Mouse (Mus musculus) ovary, postnatal 36 days (tissue): ENCODE data around the gene Gm3629.
A peak's percentile ranks its signal among the peaks of the same experiment; 100 is the strongest.
"Not testable (repeated sequence)": the region's sequence is repeated elsewhere in the genome, so short reads cannot be mapped to it uniquely, and the experiment has no call there.

Experiments used
- DNase-seq: peaks from one replicate; pipeline ENCODE4 v3.0.0; 2022; ENCODE audit warnings: low spot score, mixed read lengths

The Gm3629 gene

GRCm38 (mm10) chr14:6590513-6590912 is at the start of gene Gm3629:
TSS of gene Gm3629 (minus strand) at chr14:6590613.
- not testable (repeated sequence) for DNase-seq

GRCm38 (mm10) chr14:6622318-6622717 is 31.9 kb upstream of the Gm3629 start, which contains the start of gene Gm3460:
TSS of gene Gm3460 (minus strand) at chr14:6622418.
- DNase-seq = not testable (repeated sequence)

GRCm38 (mm10) chr14:6606436-6606835 is 16.0 kb upstream of the Gm3629 start:
- peak; percentile 1 for DNase-seq

- peak; percentile 2 for DNase-seq
Measured at GRCm38 (mm10) chr14:6605004-6605403, 14.6 kb upstream of the Gm3629 start.

GRCm38 (mm10) chr14:6604551-6604950 is 14.1 kb upstream of the Gm3629 start:
- peak; percentile 1 for DNase-seq

GRCm38 (mm10) chr14:6537190-6537589 is 53.2 kb downstream of the Gm3629 start, which contains the start of gene Gm8356:
TSS of gene Gm8356 (minus strand) at chr14:6537290.
- not testable (repeated sequence) for DNase-seq
